Mouse (Mus musculus) embryo, embryonic 10 days (tissue): Measurements from ENCODE around the gene Igsf8.

Experiments
- DNase-seq: peaks from one replicate; pipeline ENCODE4 v3.0.0-alpha.2; 2015; ENCODE audit warnings: low spot score

Gene Igsf8

GRCm38 (mm10) chr1:172305153-172305552, 43.7 kb downstream of the Igsf8 start:
- DNase-seq, result no peak

GRCm38 (mm10) chr1:172305635-172306034, 44.2 kb downstream of the Igsf8 start:
- DNase-seq, result peak; percentile 56

- DNase-seq, result no peak
Observed at GRCm38 (mm10) chr1:172306196-172306595, 44.8 kb downstream of the Igsf8 start.

- DNase-seq, result no peak
Observed at GRCm38 (mm10) chr1:172306885-172307284, 45.4 kb downstream of the Igsf8 start.

- DNase-seq, result no peak
Observed at GRCm38 (mm10) chr1:172307936-172308335, 46.5 kb downstream of the Igsf8 start.

GRCm38 (mm10) chr1:172308409-172308808, 47.0 kb downstream of the Igsf8 start:
- DNase-seq, result no peak

- peak; percentile 98 for DNase-seq
Observed at GRCm38 (mm10) chr1:172309699-172310398, 48.4 kb downstream of the Igsf8 start.

GRCm38 (mm10) chr1:172311248-172311906, 49.9 kb downstream of the Igsf8 start:
- DNase-seq, result peak; percentile 53

GRCm38 (mm10) chr1:172311921-172312767, 50.7 kb downstream of the Igsf8 start:
- peak; percentile 88 for DNase-seq

- no peak for DNase-seq
Observed at GRCm38 (mm10) chr1:172312768-172313561, 51.5 kb downstream of the Igsf8 start.

GRCm38 (mm10) chr1:172313613-172314411, 52.4 kb downstream of the Igsf8 start:
- DNase-seq, result no peak

- no peak for DNase-seq
Observed at GRCm38 (mm10) chr1:172314911-172315310, 53.5 kb downstream of the Igsf8 start.

- DNase-seq, result no peak
Observed at GRCm38 (mm10) chr1:172317431-172317830, 56.0 kb downstream of the Igsf8 start.

- DNase-seq, result no peak
Observed at GRCm38 (mm10) chr1:172317946-172318345, 56.5 kb downstream of the Igsf8 start.

GRCm38 (mm10) chr1:172318424-172319035, 57.1 kb downstream of the Igsf8 start:
- no peak for DNase-seq

GRCm38 (mm10) chr1:172319346-172319745, 57.9 kb downstream of the Igsf8 start:
- no peak for DNase-seq

GRCm38 (mm10) chr1:172319921-172320411, 58.5 kb downstream of the Igsf8 start:
- DNase-seq, result no peak

GRCm38 (mm10) chr1:172322725-172323124, 61.3 kb downstream of the Igsf8 start:
- DNase-seq, result no peak

- no peak for DNase-seq
Observed at GRCm38 (mm10) chr1:172323298-172323697, 61.9 kb downstream of the Igsf8 start.

- DNase-seq, result no peak
Observed at GRCm38 (mm10) chr1:172323801-172324359, 62.4 kb downstream of the Igsf8 start.
